Mouse (Mus musculus) erythroblast, embryonic 14.5 days (primary cell): ENCODE data around the gene Nxph3. TPM values are rescaled to one million over a fixed set of nuclear protein-coding genes. Genes with fewer than 3 reads are reported as not detected.
A peak's percentile ranks its signal among the peaks of the same experiment; 100 is the strongest.

Source experiments
- H3K27me3 ChIP-seq: 2 replicates; pipeline ENCODE4 v1.6.1; 2012; ENCODE audit warnings: inconsistent platforms; ENCODE audit not compliant: control insufficient read depth
- H3K36me3 ChIP-seq: 2 replicates; pipeline ENCODE4 v1.6.1; 2012; ENCODE audit warnings: mild to moderate bottlenecking, inconsistent platforms; ENCODE audit not compliant: control insufficient read depth
- H3K4me1 ChIP-seq: 2 replicates; pipeline ENCODE4 v1.6.1; 2012; ENCODE audit warnings: inconsistent platforms; ENCODE audit not compliant: control insufficient read depth
- H3K4me3 ChIP-seq: replicated peaks from 2 replicates; pipeline ENCODE3; 2012; ENCODE audit warnings: moderate library complexity, mild to moderate bottlenecking, inconsistent platforms
- H3K9me3 ChIP-seq: 2 replicates; pipeline ENCODE4 v1.6.1; 2012; ENCODE audit warnings: low read length, inconsistent platforms, mixed read lengths; ENCODE audit not compliant: control insufficient read depth
- GATA1 ChIP-seq: IDR thresholded peaks from 2 replicates; pipeline ENCODE4 v1.6.1; 2012; ENCODE audit warnings: low read length, inconsistent platforms, mixed read lengths
- TAL1 ChIP-seq: IDR thresholded peaks from 3 replicates; pipeline ENCODE4 v1.6.1; 2012; ENCODE audit warnings: low read length, inconsistent platforms, mixed read lengths
- polyA plus RNA-seq: library from polyadenylated mRNA; stranded (reverse); fragments of >175 nt; gene quantifications from 2 replicates; pipeline ENCODE4 v1.2.3, GENCODE M21; 2012

The Nxph3 gene
- not detected in 2 replicates for polyA plus RNA-seq

- TF ChIP-seq GATA1 (no peak), TAL1 (no peak)
- Histone ChIP-seq H3K4me3 (peak within 1 kb of the TSS; percentile 28), H3K9me3 (no peaks in the 10 kb centered on the region), H3K27me3 (peaks cover 82% of the 10 kb centered on the region), H3K4me1 (peaks cover 7% of the 10 kb centered on the region), H3K36me3 (no peaks in the 10 kb centered on the region)
These were observed at the start of gene Nxph3 for GRCm38 (mm10) chr11:95514298-95514861. Gene Nxph3 (minus strand): TSS chr11:95514570.

- no peaks in the 10 kb centered on the region for H3K4me1 ChIP-seq
- H3K27me3 ChIP-seq = no peaks in the 10 kb centered on the region
- H3K9me3 ChIP-seq = peaks cover 5% of the 10 kb centered on the region
- TF ChIP-seq GATA1 (no peak), TAL1 (no peak)
- H3K4me3 ChIP-seq = no peak overlapping the region
- H3K36me3 ChIP-seq = no peaks in the 10 kb centered on the region
These were observed 49.5 kb upstream of the Nxph3 start for GRCm38 (mm10) chr11:95563849-95564248.

GRCm38 (mm10) chr11:95560773-95561172 is 46.4 kb upstream of the Nxph3 start:
- TF ChIP-seq GATA1 (no peak), TAL1 (no peak)
- no peaks in the 10 kb centered on the region for H3K4me1 ChIP-seq
- H3K4me3 ChIP-seq = no peak overlapping the region
- H3K27me3 ChIP-seq = no peaks in the 10 kb centered on the region
- H3K9me3 ChIP-seq = peaks cover 5% of the 10 kb centered on the region
- no peaks in the 10 kb centered on the region for H3K36me3 ChIP-seq

GRCm38 (mm10) chr11:95559761-95560160 is 45.4 kb upstream of the Nxph3 start:
- Histone ChIP-seq H3K9me3 (peaks cover 5% of the 10 kb centered on the region), H3K4me1 (no peaks in the 10 kb centered on the region), H3K36me3 (no peaks in the 10 kb centered on the region), H3K4me3 (no peak overlapping the region), H3K27me3 (no peaks in the 10 kb centered on the region)
- TF ChIP-seq TAL1 (no peak), GATA1 (no peak)

GRCm38 (mm10) chr11:95557719-95558118 is 43.3 kb upstream of the Nxph3 start:
- Histone ChIP-seq H3K27me3 (no peaks in the 10 kb centered on the region), H3K9me3 (no peaks in the 10 kb centered on the region), H3K36me3 (no peaks in the 10 kb centered on the region), H3K4me3 (no peak overlapping the region), H3K4me1 (no peaks in the 10 kb centered on the region)
- TF ChIP-seq TAL1 (no peak), GATA1 (no peak)

GRCm38 (mm10) chr11:95557032-95557431 is 42.7 kb upstream of the Nxph3 start:
- Histone ChIP-seq H3K36me3 (no peaks in the 10 kb centered on the region), H3K4me3 (no peak overlapping the region), H3K9me3 (no peaks in the 10 kb centered on the region), H3K4me1 (no peaks in the 10 kb centered on the region), H3K27me3 (no peaks in the 10 kb centered on the region)
- TF ChIP-seq TAL1 (no peak), GATA1 (no peak)

- no peak for TF ChIP-seq GATA1
- no peak for TF ChIP-seq TAL1
These were observed 40.9 kb upstream of the Nxph3 start for GRCm38 (mm10) chr11:95555279-95555678.

GRCm38 (mm10) chr11:95550301-95551021 is 36.1 kb upstream of the Nxph3 start:
- Histone ChIP-seq H3K27me3 (no peaks in the 10 kb centered on the region), H3K9me3 (no peaks in the 10 kb centered on the region), H3K4me1 (no peaks in the 10 kb centered on the region), H3K36me3 (no peaks in the 10 kb centered on the region), H3K4me3 (no peak overlapping the region)
- TF ChIP-seq TAL1 (no peak), GATA1 (no peak)

More at GRCm38 (mm10) chr11:95555279-95555678, 40.9 kb upstream of the Nxph3 start:
- no peak overlapping the region for H3K4me3 ChIP-seq
- no peaks in the 10 kb centered on the region for H3K9me3 ChIP-seq
- H3K36me3 ChIP-seq = no peaks in the 10 kb centered on the region
- no peaks in the 10 kb centered on the region for H3K4me1 ChIP-seq
- no peaks in the 10 kb centered on the region for H3K27me3 ChIP-seq

- no peak overlapping the region for H3K4me3 ChIP-seq
- H3K27me3 ChIP-seq = no peaks in the 10 kb centered on the region
- no peaks in the 10 kb centered on the region for H3K36me3 ChIP-seq
- H3K9me3 ChIP-seq = no peaks in the 10 kb centered on the region
- no peaks in the 10 kb centered on the region for H3K4me1 ChIP-seq
- TF ChIP-seq GATA1 (no peak), TAL1 (no peak)
These were observed 31.8 kb upstream of the Nxph3 start for GRCm38 (mm10) chr11:95546021-95546782.
